Mouse (Mus musculus): Measurements from ENCODE around the gene Myd88.
"Not testable (repeated sequence)": the region's sequence is repeated elsewhere in the genome, so short reads cannot be mapped to it uniquely, and the experiment has no call there.

The Myd88 gene

GRCm38 (mm10) chr9:119340909-119341816 lies at the start of gene Myd88:
Gene Myd88 (minus strand): TSS chr9:119341411.
- peak; percentile 99 for DNase-seq (ENCODE audit: low read depth, low spot score)

DNA sequence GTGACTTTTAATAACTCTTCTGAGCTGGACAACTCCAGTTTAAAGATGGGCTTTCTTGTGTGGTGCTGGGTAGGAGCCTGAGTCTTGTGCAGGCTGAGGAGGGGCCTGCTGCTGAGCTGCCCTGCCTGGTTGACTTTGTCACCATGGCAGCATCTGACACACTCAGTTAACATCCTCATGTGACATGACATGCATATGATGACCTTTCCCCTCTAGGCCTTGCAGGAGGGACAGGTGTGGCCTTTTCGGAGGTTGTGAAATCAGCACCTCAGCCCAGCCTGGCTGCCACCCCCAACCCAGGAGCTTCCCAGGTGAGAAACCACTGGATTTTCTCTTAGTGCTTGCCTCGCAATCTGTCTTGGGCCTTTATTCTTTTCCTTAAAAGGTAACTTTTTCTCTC lies 49.0 kb upstream of the Myd88 start:
- no peak for DNase-seq (ENCODE audit: low read depth, low spot score)

DNA sequence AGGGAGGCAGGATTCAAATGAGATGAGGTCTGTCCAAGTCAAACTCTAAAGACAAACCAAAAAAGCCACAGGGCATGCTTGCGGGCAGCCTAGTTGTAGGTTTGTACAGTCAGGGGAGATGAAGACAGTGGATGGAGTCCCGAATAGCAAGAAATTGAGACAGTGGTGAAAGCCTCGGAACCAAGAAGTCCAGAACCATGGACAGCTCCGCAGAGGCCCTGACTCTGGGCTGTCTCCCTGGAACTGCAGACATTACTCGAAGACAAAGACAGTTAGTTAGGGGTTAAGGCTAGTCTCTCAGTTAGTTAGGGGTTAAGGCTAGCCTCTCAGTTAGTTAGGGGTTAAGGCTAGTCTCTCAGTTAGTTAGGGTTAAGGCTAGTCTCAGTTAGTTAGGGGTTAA lies 47.7 kb upstream of the Myd88 start:
- no peak for DNase-seq (ENCODE audit: low read depth, low spot score)

GRCm38 (mm10) chr9:119382603-119383002 lies 41.4 kb upstream of the Myd88 start:
- DNase-seq (ENCODE audit: low read depth, low spot score) = peak; percentile 74

- DNase-seq (ENCODE audit: low read depth, low spot score) = no peak
These were observed 37.0 kb upstream of the Myd88 start for GRCm38 (mm10) chr9:119378231-119378630.

- DNase-seq (ENCODE audit: low read depth, low spot score) = no peak
These were observed 34.3 kb upstream of the Myd88 start for GRCm38 (mm10) chr9:119375556-119375955.

GRCm38 (mm10) chr9:119375008-119375407 lies 33.8 kb upstream of the Myd88 start:
- no peak for DNase-seq (ENCODE audit: low read depth, low spot score)

GRCm38 (mm10) chr9:119371251-119371650 lies 30.0 kb upstream of the Myd88 start:
- DNase-seq (ENCODE audit: low read depth, low spot score) = no peak

GRCm38 (mm10) chr9:119370770-119371169 lies 29.6 kb upstream of the Myd88 start:
- not testable (repeated sequence) for DNase-seq (ENCODE audit: low read depth, low spot score)

DNA sequence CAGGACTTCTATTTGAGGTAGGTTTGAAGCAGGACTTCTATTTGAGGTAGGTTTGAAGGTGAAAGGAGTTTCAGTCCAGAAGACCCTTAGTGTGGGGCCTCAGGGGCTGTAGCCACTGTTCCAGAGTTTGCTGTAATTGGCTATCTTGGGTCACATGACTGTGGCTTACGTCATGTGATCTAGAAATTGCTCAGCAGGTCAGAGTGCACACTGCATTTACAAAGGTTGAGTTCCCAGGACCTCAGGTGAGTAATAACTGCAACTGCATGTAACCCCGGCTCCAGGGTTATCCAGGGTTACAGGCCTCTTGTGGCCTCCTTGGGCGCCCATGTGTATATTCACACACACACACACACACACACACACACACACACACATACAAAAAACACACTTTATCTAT lies 27.2 kb upstream of the Myd88 start:
- no peak for DNase-seq (ENCODE audit: low read depth, low spot score)

DNA sequence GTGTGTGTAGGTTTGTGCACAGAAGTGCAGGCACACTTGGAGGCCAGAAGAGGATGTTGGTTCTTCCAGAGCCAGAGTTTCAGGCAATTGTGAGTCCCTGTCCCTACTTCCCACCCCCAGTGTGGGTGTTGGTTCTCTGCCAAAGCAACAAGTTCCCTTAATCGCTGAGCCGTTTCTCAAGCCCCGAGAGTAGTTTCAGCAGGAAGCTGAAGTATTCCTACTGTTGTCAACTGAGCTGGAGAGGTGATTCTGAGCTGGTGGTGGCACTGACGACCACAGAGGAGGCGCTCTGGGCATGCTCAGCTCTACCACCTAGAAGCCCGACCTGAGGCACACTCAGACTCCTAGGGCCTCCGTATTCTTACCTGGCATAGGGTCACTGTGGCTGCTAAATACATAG lies 24.1 kb upstream of the Myd88 start, which contains the start of gene Slc22a14:
Slc22a14 (minus strand) TSS at position 270 of the 400 bp plus-strand sequence.
- peak; percentile 43 for DNase-seq (ENCODE audit: low read depth, low spot score)

DNA sequence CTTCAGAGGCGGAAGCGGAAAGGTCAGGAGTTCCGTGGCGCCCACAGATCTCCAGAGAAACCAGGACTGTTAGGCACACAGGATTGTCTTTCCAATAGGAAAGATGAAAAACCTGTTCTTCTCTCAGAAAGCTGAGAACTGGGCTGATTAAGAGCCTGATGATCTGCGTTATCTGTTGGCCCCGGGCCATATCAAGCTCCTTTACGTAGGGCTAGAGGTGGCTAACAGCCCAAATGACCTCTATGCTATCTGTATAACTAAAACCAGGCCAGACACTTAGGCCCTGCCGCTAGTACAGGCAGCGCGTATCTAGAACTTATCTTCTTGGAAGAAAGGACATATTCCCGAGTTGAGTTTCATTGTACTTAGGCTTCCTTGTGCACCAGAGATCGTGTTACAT lies 22.0 kb upstream of the Myd88 start:
- DNase-seq (ENCODE audit: low read depth, low spot score) = no peak

DNA sequence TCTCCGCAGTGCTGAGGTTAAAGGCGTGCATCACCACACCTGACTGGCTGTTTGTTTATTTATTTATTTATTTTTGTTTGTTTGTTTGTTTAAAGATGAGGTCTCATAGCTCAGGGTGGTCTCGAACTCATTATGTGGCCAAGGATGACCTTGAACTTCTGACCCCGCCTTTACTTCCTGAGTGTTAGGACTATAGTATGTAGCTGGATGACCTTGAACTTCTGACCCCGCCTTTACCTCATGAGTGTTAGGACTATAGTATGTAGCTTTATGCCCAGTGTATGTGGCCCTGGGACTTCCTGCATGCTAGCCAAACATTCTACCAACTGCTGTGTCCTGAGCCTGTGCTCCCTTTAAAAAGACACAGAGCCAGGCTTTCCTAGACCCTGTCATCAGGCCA lies 20.2 kb upstream of the Myd88 start:
- no peak for DNase-seq (ENCODE audit: low read depth, low spot score)

DNA sequence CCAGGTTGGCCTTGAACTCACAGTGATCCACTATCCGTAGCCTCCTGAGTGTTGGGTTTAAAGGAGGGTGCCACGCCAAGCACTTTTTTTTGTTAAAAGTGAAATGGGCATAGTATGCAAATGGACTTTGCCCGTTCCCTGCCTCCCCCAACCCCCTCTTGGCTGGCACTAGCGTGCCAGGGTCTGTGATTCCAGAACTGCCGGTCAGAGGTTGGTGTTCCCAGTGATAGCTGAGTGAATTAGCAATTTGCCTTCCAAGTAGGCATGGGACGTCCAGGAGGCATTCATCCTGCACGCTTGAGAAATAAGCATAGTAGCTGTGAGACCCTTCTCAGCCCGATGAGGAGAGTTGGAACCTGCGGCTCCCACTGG lies 16.8 kb upstream of the Myd88 start:
- no peak for DNase-seq (ENCODE audit: low read depth, low spot score)

DNA sequence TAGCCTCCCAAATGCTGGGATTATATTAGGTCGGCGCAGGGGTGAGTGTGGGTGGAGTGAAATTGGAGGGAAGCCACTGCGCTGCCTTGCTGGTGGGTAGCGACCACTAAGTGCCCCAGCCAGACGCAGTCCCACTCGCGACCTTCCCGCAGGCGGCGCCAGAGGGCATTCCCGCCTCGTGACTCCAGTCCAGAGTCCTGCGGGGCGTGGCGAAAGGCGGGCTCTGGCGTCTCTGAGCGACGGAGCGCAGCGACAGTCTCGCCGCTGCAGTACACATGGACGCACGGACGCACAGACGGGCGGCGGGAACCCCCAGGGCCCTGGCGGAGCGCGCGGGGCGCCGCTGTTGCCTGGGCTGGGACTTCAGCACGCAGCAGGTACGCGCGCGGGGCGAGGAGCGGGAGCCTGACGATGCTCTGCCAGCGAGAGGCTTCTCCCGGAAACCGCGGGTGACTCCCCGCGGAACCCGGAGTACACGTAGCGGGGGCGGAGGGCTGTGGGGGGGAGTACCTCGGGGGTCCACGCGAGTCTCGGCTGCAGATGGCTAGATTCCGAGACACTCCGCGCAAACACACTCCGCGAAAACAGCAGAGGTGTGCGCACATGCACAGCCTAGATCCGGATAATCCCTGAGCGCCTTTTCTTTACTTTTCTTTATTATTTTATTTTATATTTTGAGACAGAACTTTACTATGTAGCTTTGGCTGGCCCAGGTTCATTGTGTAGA lies 16.3 kb upstream of the Myd88 start, which contains the start of gene Xylb:
Xylb (plus strand) TSS at position 51 of the 727 bp plus-strand sequence.
- peak; percentile 93 for DNase-seq (ENCODE audit: low read depth, low spot score)

- DNase-seq (ENCODE audit: low read depth, low spot score) = peak; percentile 59
These were observed 14.7 kb upstream of the Myd88 start for GRCm38 (mm10) chr9:119355943-119356342.

- no peak for DNase-seq (ENCODE audit: low read depth, low spot score)
These were observed 12.7 kb upstream of the Myd88 start for GRCm38 (mm10) chr9:119353926-119354325.

DNA sequence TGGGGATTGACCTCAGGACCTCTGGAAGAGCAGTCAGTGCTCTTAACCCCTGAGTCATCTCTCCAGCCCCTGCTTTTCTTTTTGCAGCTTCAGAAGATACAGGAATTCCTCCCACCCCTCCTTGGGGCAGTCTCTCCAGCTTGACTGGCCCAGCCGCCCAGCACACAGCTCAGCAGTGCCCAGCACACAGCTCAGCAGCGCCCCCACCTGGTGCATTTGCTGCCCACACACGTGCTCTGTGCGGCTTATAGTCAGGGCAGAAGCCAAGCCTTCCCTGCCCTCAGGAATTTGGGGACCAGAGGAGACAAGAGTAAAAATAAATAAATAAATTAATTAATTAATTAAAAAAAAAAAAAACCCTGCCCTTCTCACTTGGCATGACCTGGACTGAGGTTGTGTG lies 10.8 kb upstream of the Myd88 start:
- DNase-seq (ENCODE audit: low read depth, low spot score) = peak; percentile 84

DNA sequence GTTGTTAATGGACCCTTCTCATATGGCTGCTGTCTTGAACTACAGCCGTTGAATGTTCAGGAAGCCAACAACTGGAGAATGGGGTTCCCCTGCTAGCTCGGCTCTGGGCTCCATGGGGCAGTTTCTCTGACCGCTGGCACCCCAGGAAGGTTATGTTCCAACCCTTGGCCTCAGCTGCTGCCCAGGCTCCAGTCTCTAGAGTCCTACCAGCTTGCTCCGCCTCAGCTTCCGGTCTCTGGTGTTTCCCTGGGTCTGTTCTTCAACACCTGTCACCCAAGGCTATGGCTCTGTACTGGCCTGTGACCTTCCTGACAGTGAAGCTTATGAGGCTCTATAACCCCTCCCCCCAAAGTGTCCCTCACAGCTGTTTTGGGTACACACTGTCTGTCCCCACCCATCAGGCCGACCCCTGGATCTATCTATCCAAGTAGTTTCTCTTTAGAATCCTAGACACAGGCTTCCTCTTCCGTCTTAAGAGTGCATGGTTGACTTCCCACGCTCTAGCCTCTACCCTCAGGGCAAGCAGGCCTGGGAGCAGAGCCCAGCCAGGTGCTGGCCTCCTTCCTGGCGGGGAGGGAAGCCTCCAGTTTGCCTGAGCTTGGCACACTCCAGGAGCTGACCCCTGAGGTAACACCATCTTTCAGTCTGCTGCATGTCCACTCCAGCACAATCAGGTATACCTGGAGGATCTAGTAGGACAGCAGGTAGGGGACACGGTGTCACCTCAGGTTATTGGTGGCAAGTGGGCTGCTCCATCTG lies 9.9 kb upstream of the Myd88 start:
- no peak for DNase-seq (ENCODE audit: low read depth, low spot score)

DNA sequence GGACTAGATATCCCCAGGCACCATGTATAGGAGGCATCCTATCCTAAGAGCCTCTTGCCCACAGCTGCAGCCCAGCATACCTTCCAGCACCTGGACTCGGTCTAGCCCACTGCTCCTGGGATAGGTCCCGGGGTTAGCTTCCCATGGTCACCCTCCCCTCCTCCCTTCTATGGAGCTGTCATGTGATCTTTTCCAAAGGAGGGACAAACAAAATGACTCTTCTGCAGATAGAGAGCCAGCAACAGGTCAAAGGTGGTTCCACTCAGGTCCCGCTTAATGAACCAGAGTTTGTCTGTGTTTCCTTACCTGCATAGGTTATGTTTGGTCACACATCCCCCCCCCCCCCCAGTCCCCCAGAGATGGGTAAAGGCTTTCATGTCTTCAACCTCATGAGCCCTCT lies 9.3 kb upstream of the Myd88 start:
- no peak for DNase-seq (ENCODE audit: low read depth, low spot score)

GRCm38 (mm10) chr9:119346376-119346775 lies 5.2 kb upstream of the Myd88 start:
- no peak for DNase-seq (ENCODE audit: low read depth, low spot score)

GRCm38 (mm10) chr9:119342728-119343127 lies 1.5 kb upstream of the Myd88 start:
- DNase-seq (ENCODE audit: low read depth, low spot score) = no peak
